Mouse (Mus musculus): ENCODE data around the gene Rbfox3.

The Rbfox3 gene

GRCm38 (mm10) chr11:118601484-118601883 is 309.9 kb downstream of the Rbfox3 start:
- no peak for DNase-seq (ENCODE audit: low spot score)

- DNase-seq (ENCODE audit: low spot score): no peak
Observed at GRCm38 (mm10) chr11:118600168-118600567, 311.2 kb downstream of the Rbfox3 start.

GRCm38 (mm10) chr11:118598726-118599125 is 312.7 kb downstream of the Rbfox3 start:
- DNase-seq (ENCODE audit: low spot score): no peak

- DNase-seq (ENCODE audit: low spot score): peak; percentile 65
Observed at GRCm38 (mm10) chr11:118584826-118585225, 326.6 kb downstream of the Rbfox3 start.

GRCm38 (mm10) chr11:118583989-118584388 is 327.4 kb downstream of the Rbfox3 start:
- no peak for DNase-seq (ENCODE audit: low spot score)

GRCm38 (mm10) chr11:118583573-118583972 is 327.8 kb downstream of the Rbfox3 start:
- DNase-seq (ENCODE audit: low spot score): no peak

- DNase-seq (ENCODE audit: low spot score): no peak
Observed at GRCm38 (mm10) chr11:118581019-118581418, 330.4 kb downstream of the Rbfox3 start.

- no peak for DNase-seq (ENCODE audit: low spot score)
Observed at GRCm38 (mm10) chr11:118579622-118580021, 331.8 kb downstream of the Rbfox3 start.

- DNase-seq (ENCODE audit: low spot score): no peak
Observed at GRCm38 (mm10) chr11:118577271-118577670, 334.1 kb downstream of the Rbfox3 start.

GRCm38 (mm10) chr11:118576611-118577010 is 334.8 kb downstream of the Rbfox3 start:
- DNase-seq (ENCODE audit: low spot score): no peak

GRCm38 (mm10) chr11:118574418-118574817 is 337.0 kb downstream of the Rbfox3 start:
- no peak for DNase-seq (ENCODE audit: low spot score)

GRCm38 (mm10) chr11:118573569-118573968 is 337.8 kb downstream of the Rbfox3 start:
- DNase-seq (ENCODE audit: low spot score): no peak

GRCm38 (mm10) chr11:118573000-118573399 is 338.4 kb downstream of the Rbfox3 start:
- no peak for DNase-seq (ENCODE audit: low spot score)

GRCm38 (mm10) chr11:118570164-118570563 is 341.2 kb downstream of the Rbfox3 start:
- DNase-seq (ENCODE audit: low spot score): no peak

- DNase-seq (ENCODE audit: low spot score): no peak
Observed at GRCm38 (mm10) chr11:118569571-118570062, 341.8 kb downstream of the Rbfox3 start.

- DNase-seq (ENCODE audit: low spot score): no peak
Observed at GRCm38 (mm10) chr11:118563877-118564276, 347.5 kb downstream of the Rbfox3 start.

GRCm38 (mm10) chr11:118562847-118563246 is 348.6 kb downstream of the Rbfox3 start:
- no peak for DNase-seq (ENCODE audit: low spot score)

- no peak for DNase-seq (ENCODE audit: low spot score)
Observed at GRCm38 (mm10) chr11:118558193-118558592, 353.2 kb downstream of the Rbfox3 start.

- DNase-seq (ENCODE audit: low spot score): no peak
Observed at GRCm38 (mm10) chr11:118555631-118556030, 355.8 kb downstream of the Rbfox3 start.

GRCm38 (mm10) chr11:118554542-118554941 is 356.9 kb downstream of the Rbfox3 start:
- DNase-seq (ENCODE audit: low spot score): no peak

- no peak for DNase-seq (ENCODE audit: low spot score)
Observed at GRCm38 (mm10) chr11:118553926-118554325, 357.5 kb downstream of the Rbfox3 start.

- DNase-seq (ENCODE audit: low spot score): no peak
Observed at GRCm38 (mm10) chr11:118553001-118553400, 358.4 kb downstream of the Rbfox3 start.

- DNase-seq (ENCODE audit: low spot score): no peak
Observed at GRCm38 (mm10) chr11:118552478-118552877, 358.9 kb downstream of the Rbfox3 start.

- DNase-seq (ENCODE audit: low spot score): no peak
Observed at GRCm38 (mm10) chr11:118551705-118552104, 359.7 kb downstream of the Rbfox3 start.

Measured in urinary bladder, postnatal 10 days (tissue).